Mouse (Mus musculus) lung, postnatal 0 days (tissue): Measurements from ENCODE around the gene Dnmbp. TPM values are rescaled to one million over a fixed set of nuclear protein-coding genes. Genes with fewer than 3 reads are reported as not detected.

Experiments used
- ATAC-seq: fragments of 200-750 bp; cut with Nextera tagmentation; 2 replicates; pipeline ENCODE4 v1.8.0; 2017; ENCODE audit warnings: moderate library complexity
- DNase-seq: peaks from one replicate; pipeline ENCODE4 v3.0.0-alpha.2; 2016; ENCODE audit warnings: low spot score
- H3K27ac ChIP-seq: fragments of 300-500 bp; sonication (generic); 2 replicates; pipeline ENCODE4 v1.5.1; 2014; ENCODE audit warnings: antibody characterized with exemption, mild to moderate bottlenecking, low read length, mixed read lengths
- H3K27me3 ChIP-seq: fragments of 300-500 bp; sonication (generic); replicated peaks from 2 replicates; pipeline ENCODE4 v1.6.1; 2014; ENCODE audit warnings: low read length, mixed read lengths; ENCODE audit not compliant: insufficient read depth
- H3K36me3 ChIP-seq: fragments of 300-500 bp; sonication (generic); 2 replicates; pipeline ENCODE4 v1.6.1; 2014; ENCODE audit warnings: low read length, mixed read lengths; ENCODE audit not compliant: insufficient read depth
- H3K4me1 ChIP-seq: fragments of 300-500 bp; sonication (generic); 2 replicates; pipeline ENCODE4 v1.6.1; 2014; ENCODE audit warnings: antibody characterized with exemption, low read depth, low read length, mixed read lengths; ENCODE audit not compliant: insufficient read depth
- H3K4me2 ChIP-seq: fragments of 300-500 bp; sonication (generic); replicated peaks from 2 replicates; pipeline ENCODE4 v1.6.1; 2014; ENCODE audit warnings: low read depth, mild to moderate bottlenecking, low read length, moderate library complexity, mixed read lengths
- H3K4me3 ChIP-seq: fragments of 300-500 bp; sonication (generic); 2 replicates; pipeline ENCODE4 v1.5.1; 2014; ENCODE audit warnings: low read depth, low read length
- H3K9ac ChIP-seq: fragments of 300-500 bp; sonication (generic); replicated peaks from 2 replicates; pipeline ENCODE4 v1.6.1; 2014; ENCODE audit warnings: low read depth, mild to moderate bottlenecking
- H3K9me3 ChIP-seq: fragments of 300-500 bp; sonication (generic); 2 replicates; pipeline ENCODE4 v1.6.1; 2016; ENCODE audit warnings: low read length, mixed read lengths
- CTCF ChIP-seq: IDR thresholded peaks from 2 replicates; pipeline ENCODE4 v1.5.1; 2016; ENCODE audit warnings: antibody characterized with exemption, mild to moderate bottlenecking
- EP300 ChIP-seq: IDR thresholded peaks from 2 replicates; pipeline ENCODE4 v1.6.1; 2016; ENCODE audit warnings: antibody characterized with exemption, mild to moderate bottlenecking, control low read depth
- WGBS: fragments of 180-500 bp; shearing (Covaris S2); extraction: QIAGEN DNeasy Blood & Tissue Kit; methylation state at CpG from one replicate; pipeline ENCODE4 v1.1.7; 2014; 5-methylcytosine and 5-hydroxymethylcytosine counted together
- polyA plus RNA-seq: library from polyadenylated mRNA; unstranded; fragments of >200 nt; fragmentation: Nextera tagmentation; extraction: Ambion mirVana; gene quantifications from 2 replicates; pipeline ENCODE4 v1.2.1, GENCODE M21; 2015

Dnmbp gene
- polyA plus RNA-seq, 1 experiment from 2014 or later: 10.0 TPM

DNA sequence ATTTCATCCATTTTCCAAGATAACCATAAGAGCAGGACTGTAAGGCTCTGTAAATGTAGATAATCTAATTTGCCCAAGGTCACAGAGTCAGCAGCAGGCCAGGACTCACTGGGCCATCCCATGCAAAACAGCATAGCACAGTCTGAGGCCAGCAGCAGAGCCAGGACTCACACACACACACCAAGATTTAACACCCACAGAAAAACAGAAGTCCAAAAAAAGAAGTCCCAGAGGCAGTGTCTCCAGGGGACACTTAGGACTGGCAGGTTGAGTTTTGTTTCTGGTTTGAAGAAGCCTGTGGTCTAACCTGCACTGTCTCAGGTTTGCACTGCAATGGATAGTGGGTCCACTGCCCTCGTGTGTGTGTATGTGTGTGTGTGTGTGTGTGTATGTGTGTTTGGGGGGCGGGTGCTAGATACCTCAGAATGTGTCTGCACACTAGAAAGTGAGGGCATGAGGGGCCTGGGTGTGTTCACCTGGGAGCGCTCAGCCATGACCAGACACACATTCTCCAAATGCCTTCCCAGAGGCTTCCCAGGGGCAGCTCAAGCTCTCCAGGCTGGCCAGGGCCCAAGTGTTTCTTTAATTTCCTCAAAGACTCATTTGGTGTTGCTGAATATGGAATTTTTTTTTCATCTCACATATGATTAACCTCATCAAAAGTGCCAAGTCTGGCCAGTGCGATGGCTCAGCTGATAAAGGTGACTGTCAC, 27.1 kb downstream of the Dnmbp start:
- no peak overlapping the region for H3K27ac ChIP-seq
- TF ChIP-seq EP300: no peak
- no peaks in the 10 kb centered on the region for H3K9me3 ChIP-seq
- H3K4me3 ChIP-seq: no peak overlapping the region
- ATAC-seq (no peak), DNase-seq (no peak)
- no peaks in the 10 kb centered on the region for H3K27me3 ChIP-seq
- H3K36me3 ChIP-seq: peaks cover 14% of the 10 kb centered on the region
- H3K4me1 ChIP-seq: no peaks in the 10 kb centered on the region
- H3K9ac ChIP-seq: no peak overlapping the region
- WGBS: 57% methylated on average over 4 of the region's 4 CpGs
- H3K4me2 ChIP-seq: no peak overlapping the region

DNA sequence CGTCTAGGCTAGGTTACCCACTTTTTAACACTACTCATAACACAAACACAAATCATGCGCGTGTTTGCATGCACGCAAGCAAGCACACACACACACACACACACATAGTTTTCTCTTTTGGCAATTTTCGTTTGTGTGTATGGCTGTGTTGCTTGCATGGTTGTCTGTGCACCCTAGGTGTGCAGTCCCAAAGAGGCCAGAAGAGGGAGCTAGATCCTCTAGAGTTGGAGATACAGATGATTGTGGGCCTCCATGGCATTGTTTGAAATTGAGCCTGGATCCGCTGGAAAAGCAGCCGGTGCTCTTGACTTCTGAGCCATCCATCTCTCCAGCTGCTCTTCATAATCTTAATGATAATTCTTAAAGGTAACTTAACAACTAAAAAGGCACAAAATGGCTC, 33.5 kb downstream of the Dnmbp start:
- 91% methylated on average over 7 of the region's 7 CpGs for WGBS

DNA sequence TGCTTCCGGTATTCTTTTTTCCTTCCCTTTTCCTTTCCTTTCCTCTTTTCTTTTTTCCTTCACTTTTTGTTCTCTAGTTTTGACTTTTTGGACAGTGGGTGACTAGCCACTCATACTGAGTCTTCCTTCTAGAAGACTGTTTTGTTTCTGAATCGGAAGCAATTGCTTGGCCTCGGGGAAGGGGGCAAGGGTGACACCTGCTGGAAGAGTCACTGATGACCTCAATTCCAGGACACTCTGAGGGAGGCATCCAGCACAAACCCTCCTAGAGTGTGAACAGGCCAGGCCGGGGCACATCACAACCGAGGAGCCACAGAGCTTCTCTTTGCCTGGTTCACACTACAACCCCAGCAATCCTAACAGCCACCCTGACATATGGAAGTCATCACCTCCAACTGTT, 34.0 kb downstream of the Dnmbp start:
- Histone ChIP-seq H3K36me3 (peaks cover 13% of the 10 kb centered on the region), H3K9ac (no peak overlapping the region), H3K4me2 (no peak overlapping the region), H3K4me1 (no peaks in the 10 kb centered on the region), H3K27ac (no peak overlapping the region), H3K4me3 (no peak overlapping the region), H3K9me3 (no peaks in the 10 kb centered on the region), H3K27me3 (no peaks in the 10 kb centered on the region)
- TF ChIP-seq CTCF (peak; percentile 72), EP300 (no peak)
- ATAC-seq: no peak
- DNase-seq: peak; percentile 60
- WGBS: 46% methylated on average over 5 of the region's 5 CpGs

More for the DNA sequence above, 33.5 kb downstream of the Dnmbp start:
- no peak overlapping the region for H3K9ac ChIP-seq
- peaks cover 14% of the 10 kb centered on the region for H3K36me3 ChIP-seq
- no peak overlapping the region for H3K4me3 ChIP-seq
- H3K27ac ChIP-seq: no peak overlapping the region
- H3K4me1 ChIP-seq: no peaks in the 10 kb centered on the region
- ATAC-seq (no peak), DNase-seq (no peak)
- no peaks in the 10 kb centered on the region for H3K27me3 ChIP-seq
- no peak overlapping the region for H3K4me2 ChIP-seq
- TF ChIP-seq CTCF (peak; percentile 54), EP300 (no peak)
- no peaks in the 10 kb centered on the region for H3K9me3 ChIP-seq

DNA sequence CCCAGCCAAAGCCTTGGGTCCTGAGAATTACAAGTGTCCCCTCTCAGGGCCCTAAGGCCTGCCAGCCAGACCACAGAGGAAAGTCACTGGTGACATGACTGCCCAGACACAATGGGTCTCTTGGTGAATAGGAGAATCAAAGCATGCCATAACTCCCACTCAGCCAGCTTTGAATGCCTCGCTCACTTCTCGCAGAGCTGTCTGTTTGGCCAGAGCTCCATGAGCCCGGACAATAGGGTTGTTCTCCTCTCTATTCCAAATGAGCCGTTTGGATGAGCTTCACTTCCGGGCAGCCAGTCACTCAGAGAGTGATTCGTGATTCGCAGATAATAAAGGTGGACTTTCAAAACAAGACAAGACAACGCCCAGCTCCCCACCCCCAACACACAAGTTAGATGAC, 34.9 kb downstream of the Dnmbp start:
- WGBS: 73% methylated on average over 8 of the region's 8 CpGs
- no peak overlapping the region for H3K9ac ChIP-seq
- no peak overlapping the region for H3K4me3 ChIP-seq
- TF ChIP-seq CTCF: no peak
- no peak for TF ChIP-seq EP300
- H3K27me3 ChIP-seq: no peaks in the 10 kb centered on the region
- DNase-seq (no peak), ATAC-seq (no peak)
- no peaks in the 10 kb centered on the region for H3K9me3 ChIP-seq
- no peak overlapping the region for H3K4me2 ChIP-seq
- H3K27ac ChIP-seq: no peak overlapping the region
- H3K4me1 ChIP-seq: no peaks in the 10 kb centered on the region
- H3K36me3 ChIP-seq: peaks cover 6% of the 10 kb centered on the region; the same call in 1 of the 2 replicates

DNA sequence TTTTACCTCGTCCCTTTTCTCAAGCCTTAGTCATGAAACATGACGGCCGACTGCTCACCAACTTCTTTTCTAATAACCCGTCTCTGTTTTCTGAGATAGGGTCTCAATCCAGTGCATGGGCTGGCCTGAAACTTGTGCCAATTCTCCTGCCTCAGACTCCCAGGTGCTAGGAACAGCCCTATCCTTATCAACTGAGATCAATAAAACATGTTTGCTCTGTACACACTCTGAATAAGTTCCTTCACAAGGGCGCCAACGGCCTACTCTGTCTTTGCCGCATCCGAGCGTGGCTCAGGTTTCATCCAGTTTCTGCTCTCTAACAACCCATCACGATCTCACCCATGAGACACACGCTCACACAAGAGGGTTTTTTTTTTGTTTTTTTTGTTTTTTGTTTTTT, 35.7 kb downstream of the Dnmbp start:
- no peaks in the 10 kb centered on the region for H3K9me3 ChIP-seq
- TF ChIP-seq EP300 (no peak), CTCF (no peak)

DNA sequence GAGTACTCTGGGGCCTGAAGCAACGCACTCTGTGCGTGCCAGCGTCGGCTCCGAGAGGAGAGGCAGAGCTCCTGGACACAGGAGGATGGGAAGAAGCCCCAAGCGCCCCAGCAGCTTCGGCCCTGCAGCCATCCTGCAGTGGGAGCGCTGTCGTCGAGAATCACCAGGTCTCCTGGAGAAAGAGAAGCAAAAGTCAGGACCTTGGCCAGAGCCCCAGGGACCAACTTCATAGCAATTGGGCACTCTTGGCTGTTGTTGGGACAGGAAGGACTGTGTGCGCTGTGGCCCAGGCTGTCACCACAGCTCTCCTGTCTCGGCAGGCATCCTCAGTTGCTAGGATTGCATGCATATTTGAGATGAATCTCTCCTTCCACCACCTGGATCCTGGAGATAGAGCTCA, 37.1 kb downstream of the Dnmbp start:
- Histone ChIP-seq H3K36me3 (peaks cover 6% of the 10 kb centered on the region; the same call in 1 of the 2 replicates), H3K9ac (no peak overlapping the region), H3K9me3 (no peaks in the 10 kb centered on the region), H3K4me2 (no peak overlapping the region), H3K27me3 (no peaks in the 10 kb centered on the region), H3K4me1 (no peaks in the 10 kb centered on the region), H3K4me3 (no peak overlapping the region), H3K27ac (no peak overlapping the region)
- 58% methylated on average over 12 of the region's 12 CpGs for WGBS
- no peak for DNase-seq
- no peak for TF ChIP-seq EP300
- no peak for TF ChIP-seq CTCF
- ATAC-seq: no peak

More for the DNA sequence above, 35.7 kb downstream of the Dnmbp start:
- DNase-seq (no peak), ATAC-seq (no peak)
- H3K9ac ChIP-seq: no peak overlapping the region
- no peak overlapping the region for H3K4me2 ChIP-seq
- no peak overlapping the region for H3K27ac ChIP-seq
- no peak overlapping the region for H3K4me3 ChIP-seq
- peaks cover 6% of the 10 kb centered on the region; the same call in 1 of the 2 replicates for H3K36me3 ChIP-seq
- H3K27me3 ChIP-seq: no peaks in the 10 kb centered on the region
- H3K4me1 ChIP-seq: no peaks in the 10 kb centered on the region
- 64% methylated on average over 11 of the region's 11 CpGs for WGBS
